ENCODE assay signal across 26 mouse cellular contexts in genomic region chr6:71180596-71180995, GRCm38 (mm10). TPM values are rescaled to one million over a fixed set of nuclear protein-coding genes. Genes with fewer than 3 reads are reported as not detected.
A peak's percentile ranks its signal among the peaks of the same experiment; 100 is the strongest.
DNase-seq lines count a peak whose midpoint lies in the region; ATAC-seq and TF ChIP-seq lines count a peak whose summit lies in the region.
"Had no signal": no experiment of that assay in that cellular context is flagged by ENCODE, and none has a peak within 500 bp of the region (broad histone marks: within the 10 kb centered on the region; RNA-seq: fewer than 3 reads in every experiment).

No protein-coding gene starts in this region.

- peak; percentile 1 for DNase-seq in heart, embryonic 10.5 days (ENCODE audit: low spot score)
- no peak for DNase-seq in heart, adult 9 months (ENCODE audit: low spot score in 2 of 2)
- DNase-seq in lung, adult 2 months: no peak
- DNase-seq in ovary, postnatal 36 days (ENCODE audit: low spot score): no peak
- DNase-seq: adrenal gland, adult 8-10 months; adrenal gland, postnatal 14 days; adrenal gland, postnatal 36 days; B cell, adult 2 months; cerebellum, adult 11-12 months; cerebellum, adult 2 months; cerebellum, adult 9-10 months; cerebellum, postnatal 10 days; cerebellum, postnatal 25 days had no signal

- no peaks in the 10 kb centered on the region for H3K9me3 ChIP-seq in heart, embryonic 10.5 days
- no peaks in the 10 kb centered on the region for H3K9me3 ChIP-seq in intestine, postnatal 0 days (ENCODE audit: control insufficient read depth)
- H3K9me3 ChIP-seq: embryonic facial prominence, embryonic 10.5 days; embryonic facial prominence, embryonic 12.5 days; forebrain, embryonic 13.5 days; forebrain, embryonic 15.5 days; G1E had no signal

- no peaks in the 10 kb centered on the region for H3K4me1 ChIP-seq in heart, embryonic 10.5 days
- no peaks in the 10 kb centered on the region; the same call in 1 of the 2 replicates for H3K4me1 ChIP-seq in intestine, postnatal 0 days (replicated peaks; ENCODE audit: control insufficient read depth, insufficient read depth, low read length)
- no peaks in the 10 kb centered on the region for H3K4me1 ChIP-seq in lung, adult 2 months (ENCODE audit: control insufficient read depth, insufficient read depth, low read length)
- H3K4me1 ChIP-seq: embryonic facial prominence, embryonic 10.5 days; embryonic facial prominence, embryonic 12.5 days; forebrain, embryonic 13.5 days; forebrain, embryonic 15.5 days had no signal

- no peak overlapping the region for H3K9ac ChIP-seq in intestine, postnatal 0 days (ENCODE audit: low read depth, low read length)
- H3K9ac ChIP-seq: embryonic facial prominence, embryonic 12.5 days; forebrain, embryonic 13.5 days; forebrain, embryonic 15.5 days had no signal

- peak; percentile 19; the same call in 1 of the 2 replicates for ATAC-seq in intestine, postnatal 0 days
- ATAC-seq: activated CD4-positive, CD25-positive, alpha-beta regulatory T cell, adult 4 months; CD4-positive, CD25-positive, alpha-beta regulatory T cell, adult 4 months; forebrain, embryonic 13.5 days; forebrain, embryonic 15.5 days; Patski had no signal

- no peak overlapping the region for H3K4me2 ChIP-seq in intestine, postnatal 0 days (replicated peaks; ENCODE audit: low read depth)
- H3K4me2 ChIP-seq: embryonic facial prominence, embryonic 12.5 days; forebrain, embryonic 13.5 days; forebrain, embryonic 15.5 days had no signal

- H3K36me3 ChIP-seq in heart, embryonic 10.5 days: no peaks in the 10 kb centered on the region
- no peaks in the 10 kb centered on the region for H3K36me3 ChIP-seq in intestine, postnatal 0 days (ENCODE audit: control insufficient read depth, insufficient read depth)
- H3K36me3 ChIP-seq: embryonic facial prominence, embryonic 10.5 days; embryonic facial prominence, embryonic 12.5 days; forebrain, embryonic 15.5 days; G1E had no signal

- H3K4me3 ChIP-seq in heart, embryonic 10.5 days: no peak overlapping the region
- H3K4me3 ChIP-seq in intestine, postnatal 0 days (ENCODE audit: low read depth, low read length): no peak overlapping the region
- H3K4me3 ChIP-seq in lung, adult 2 months (replicated peaks; ENCODE audit: extremely low read depth, low read depth, low read length): no peak overlapping the region
- H3K4me3 ChIP-seq: embryonic facial prominence, embryonic 10.5 days; embryonic facial prominence, embryonic 12.5 days; forebrain, embryonic 13.5 days; forebrain, embryonic 15.5 days had no signal

- TF ChIP-seq POLR2A in lung, adult 2 months (IDR thresholded peaks at IDR 0.05; ENCODE audit: borderline replicate concordance, extremely low read depth, low read depth, low read length): no peak

- no peak for TF ChIP-seq CTCF in intestine, postnatal 0 days (IDR thresholded peaks at IDR 0.05; ENCODE audit: low read depth)
- no peak for TF ChIP-seq CTCF in lung, adult 2 months (IDR thresholded peaks at IDR 0.05; ENCODE audit: insufficient read depth, low read length)

- H3K27me3 ChIP-seq in heart, embryonic 10.5 days (ENCODE audit: insufficient read depth, poor library complexity, severe bottlenecking): no peaks in the 10 kb centered on the region
- no peaks in the 10 kb centered on the region for H3K27me3 ChIP-seq in intestine, postnatal 0 days (replicated peaks; ENCODE audit: control insufficient read depth, insufficient read depth, low read length)
- H3K27me3 ChIP-seq: CH12.LX; embryonic facial prominence, embryonic 12.5 days; forebrain, embryonic 13.5 days; forebrain, embryonic 15.5 days; Patski had no signal

- H3K27ac ChIP-seq in heart, embryonic 10.5 days: no peak overlapping the region
- H3K27ac ChIP-seq in intestine, postnatal 0 days (ENCODE audit: low read depth, low read length): no peak overlapping the region
- H3K27ac ChIP-seq: embryonic facial prominence, embryonic 10.5 days; embryonic facial prominence, embryonic 12.5 days; forebrain, embryonic 13.5 days; forebrain, embryonic 15.5 days had no signal

- WGBS in heart, embryonic 10.5 days: 88% methylated on average over 1 of the region's 1 CpGs
- WGBS in intestine, postnatal 0 days: 44% methylated on average over 1 of the region's 1 CpGs
- 82% methylated on average over 1 of the region's 1 CpGs for WGBS in lung, adult 2 months

RNA-seq across cellular contexts. Expression of gene Fabp1, which starts 19.0 kb away (rescaled TPM):
- 1.9 TPM in 1 of 2 replicates, not detected in the other for polyA plus RNA-seq in heart, embryonic 10.5 days (2016; fragmentation: Nextera tagmentation; extraction: Ambion mirVana)
- polyA plus RNA-seq in intestine, postnatal 0 days (2015; fragmentation: Nextera tagmentation; extraction: Ambion mirVana): 14,893 and 15,612 TPM in 2 replicates
- polyA plus RNA-seq in lung, adult 2 months (2012; rRNA removed): 4.7 and 12.7 TPM in 2 replicates
- polyA plus RNA-seq: activated CD4-positive, CD25-positive, alpha-beta regulatory T cell, adult 4 months; CD4-positive, CD25-positive, alpha-beta regulatory T cell, adult 4 months; cerebellum, adult 2 months; cortical plate, adult 2 months; embryonic facial prominence, embryonic 10.5 days; embryonic facial prominence, embryonic 12.5 days; embryonic facial prominence, embryonic 14.5 days; forebrain, embryonic 11.5 days; forebrain, embryonic 13.5 days; forebrain, embryonic 15.5 days; G1E; Patski had no signal

RNA-seq across cellular contexts. Expression of gene Thnsl2, which starts 36.4 kb away (rescaled TPM):
- 5.0 and 5.2 TPM in 2 replicates for polyA plus RNA-seq in heart, embryonic 10.5 days (2016; fragmentation: Nextera tagmentation; extraction: Ambion mirVana)
- 55.8 and 68.8 TPM in 2 replicates for polyA plus RNA-seq in intestine, postnatal 0 days (2015; fragmentation: Nextera tagmentation; extraction: Ambion mirVana)
- polyA plus RNA-seq in lung, adult 2 months (2012; rRNA removed): 8.1 and 9.1 TPM in 2 replicates
- polyA plus RNA-seq: G1E had no signal

Comparison
In these comparisons a context has a peak if more than half of its experiments do, and no peak if none do; other contexts are left out.
1. RNA of gene Fabp1, which starts 19.0 kb away (polyA plus RNA-seq): 14,893 to 15,612 TPM in intestine, postnatal 0 days; 4.7 to 12.7 TPM in lung, adult 2 months and 1.9 TPM in heart, embryonic 10.5 days; every median in the first group is over 1,000 times any median in the second.